Mouse (Mus musculus): ENCODE data around the gene Ap1m1.

Ap1m1 gene

DNA sequence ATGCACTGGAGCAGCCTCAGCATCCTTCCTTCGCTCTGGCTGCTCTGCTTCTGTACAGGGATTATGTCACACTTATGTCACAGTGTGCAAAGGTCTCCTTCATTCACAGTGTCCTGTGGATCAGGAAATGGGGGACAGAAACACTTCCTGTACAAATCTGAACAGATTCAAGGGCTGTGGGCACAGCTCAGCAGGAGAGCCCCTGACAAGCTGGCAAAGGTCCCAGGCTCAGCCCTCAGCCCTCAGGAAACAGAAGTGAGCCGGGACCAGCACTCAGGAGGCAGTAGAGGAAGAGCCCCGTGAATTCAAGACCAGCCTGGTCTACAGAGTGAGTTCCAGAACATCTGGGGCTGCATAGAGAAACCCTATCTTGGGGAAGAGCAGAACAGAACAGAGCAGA is 41.8 kb downstream of the Ap1m1 start:
- in situ Hi-C loops (cut with MboI, MseI), result no loop called here

DNA sequence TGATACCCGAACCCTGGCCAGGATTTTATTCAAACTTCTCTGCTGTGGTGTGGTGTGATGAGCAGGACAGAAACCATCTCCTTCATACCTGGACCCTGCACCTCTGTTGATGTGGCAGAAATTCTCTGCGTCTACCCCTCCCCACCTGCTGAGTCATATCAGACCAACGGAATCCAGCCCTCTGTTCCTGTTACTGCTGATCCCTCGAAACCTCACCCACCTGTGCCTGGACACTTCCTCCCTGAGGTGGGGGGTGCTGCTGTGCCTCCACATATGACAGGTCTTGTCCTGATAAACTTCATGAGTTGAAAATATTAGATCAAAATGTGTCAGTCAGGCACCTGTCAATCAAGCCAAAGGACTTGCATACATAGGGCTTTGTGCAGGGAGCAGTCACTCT is 45.5 kb downstream of the Ap1m1 start:
- in situ Hi-C loops (cut with MboI, MseI), result loop anchor here in 1 of 2 experiments (5.0 kb wide), 1 partner anchor 357 kb away; no protein-coding TSS in a partner anchor

DNA sequence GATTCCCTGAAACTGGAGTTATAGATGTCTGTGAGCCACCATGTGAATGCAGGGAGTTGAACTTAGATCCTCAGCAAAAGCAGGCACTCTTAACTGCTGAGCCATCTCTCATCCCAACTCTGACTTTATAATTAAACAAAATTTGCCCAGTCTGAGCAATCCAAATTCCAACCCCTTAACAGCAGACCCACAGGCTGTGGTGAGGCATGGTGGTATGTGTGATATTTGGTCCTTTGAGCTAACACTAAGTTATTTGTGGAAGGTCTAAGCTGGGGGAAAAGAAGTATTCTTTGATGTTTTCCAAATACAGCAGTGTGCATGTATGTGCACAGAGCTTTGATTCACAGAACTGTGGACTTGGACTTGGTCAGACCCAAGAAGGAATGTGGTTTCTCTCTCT is 49.2 kb downstream of the Ap1m1 start:
- in situ Hi-C loops (cut with MboI, MseI), result loop anchor here in 1 of 2 experiments (5.0 kb wide), 1 partner anchor 353 kb away; no protein-coding TSS in a partner anchor

DNA sequence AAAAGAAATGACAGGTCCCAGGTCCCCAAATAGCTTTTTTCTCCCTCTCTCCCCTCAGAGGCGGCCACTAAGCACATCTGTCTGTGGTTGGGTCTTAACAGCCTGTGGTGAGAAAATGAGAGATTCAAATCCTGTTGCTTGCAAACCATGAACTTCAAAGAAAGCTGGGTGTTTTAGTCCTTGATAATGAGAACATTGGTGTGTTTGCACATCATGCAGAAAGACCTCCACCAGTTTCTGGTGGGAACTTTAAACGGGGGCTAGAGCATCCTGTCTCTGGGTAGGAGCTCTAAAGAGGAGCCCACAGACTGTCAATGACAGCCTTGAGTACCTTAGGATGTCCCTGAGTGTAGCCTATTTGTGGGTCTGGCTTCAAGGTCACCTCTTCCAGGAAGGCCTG is 51.3 kb downstream of the Ap1m1 start:
- in situ Hi-C loops (cut with MboI, MseI), result loop anchor here in 1 of 2 experiments (5.0 kb wide), 1 partner anchor 351 kb away; no protein-coding TSS in a partner anchor

DNA sequence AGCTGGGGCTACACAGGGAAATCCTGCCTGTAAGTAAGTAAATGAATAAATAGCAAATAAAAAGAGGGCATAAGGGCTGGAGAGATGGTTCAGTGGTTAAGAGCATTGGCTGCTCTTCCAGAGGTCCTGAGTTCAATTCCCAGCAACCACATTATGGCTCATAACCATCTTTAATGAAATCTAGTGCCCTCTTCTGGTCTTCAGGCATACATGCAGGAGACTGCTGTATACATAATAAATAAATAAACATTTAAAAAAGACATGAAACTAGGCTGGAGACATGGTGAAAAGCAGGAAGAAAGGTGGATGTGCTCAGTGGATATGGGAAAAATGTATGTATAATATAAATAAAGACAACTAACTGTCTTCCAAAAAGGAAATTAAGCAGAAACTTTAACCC is 53.5 kb downstream of the Ap1m1 start:
- in situ Hi-C loops (cut with MboI, MseI), result loop anchor here in 1 of 2 experiments (5.0 kb wide), 1 partner anchor 349 kb away; no protein-coding TSS in a partner anchor

DNA sequence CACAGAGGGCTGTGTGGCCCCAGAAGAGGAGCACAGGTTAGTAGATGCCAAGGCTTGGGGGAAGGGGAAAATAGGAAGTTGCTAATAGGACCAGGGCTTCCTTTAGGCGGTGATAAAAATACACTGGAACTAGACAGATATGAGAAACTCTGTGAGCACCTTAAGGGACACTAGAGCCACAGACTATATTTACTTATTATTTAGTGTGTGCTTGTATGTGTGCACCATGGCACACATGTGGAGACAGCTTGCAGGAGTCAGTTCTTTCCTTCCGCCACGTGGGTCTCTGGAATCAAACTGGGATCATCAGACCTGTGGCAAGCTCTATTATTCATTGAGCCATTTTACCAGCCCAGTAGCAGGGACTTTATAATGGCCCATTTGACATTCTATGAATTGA is 55.3 kb downstream of the Ap1m1 start:
- in situ Hi-C loops (cut with MboI, MseI), result no loop called here

DNA sequence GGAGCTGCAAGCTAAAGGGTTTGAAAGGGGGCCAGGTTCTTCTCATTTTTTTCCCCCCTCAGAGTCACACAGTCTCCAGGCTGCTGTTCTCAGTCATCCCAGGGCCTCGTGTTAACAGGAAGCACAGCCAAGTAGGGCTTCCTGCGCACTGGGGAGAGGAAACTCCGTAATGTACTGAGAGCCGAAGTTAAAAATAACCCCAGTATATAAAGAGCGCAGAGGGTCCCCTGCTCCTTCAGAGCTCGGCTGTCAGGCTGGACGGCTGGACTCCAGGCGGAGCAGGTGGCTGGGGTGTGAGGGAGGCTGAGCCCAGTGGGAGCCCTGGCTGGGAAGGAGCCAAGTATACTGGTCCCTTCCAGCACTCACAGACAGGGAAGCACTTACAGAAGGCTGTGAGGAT is 55.9 kb downstream of the Ap1m1 start:
- in situ Hi-C loops (cut with MboI, MseI), result no loop called here

DNA sequence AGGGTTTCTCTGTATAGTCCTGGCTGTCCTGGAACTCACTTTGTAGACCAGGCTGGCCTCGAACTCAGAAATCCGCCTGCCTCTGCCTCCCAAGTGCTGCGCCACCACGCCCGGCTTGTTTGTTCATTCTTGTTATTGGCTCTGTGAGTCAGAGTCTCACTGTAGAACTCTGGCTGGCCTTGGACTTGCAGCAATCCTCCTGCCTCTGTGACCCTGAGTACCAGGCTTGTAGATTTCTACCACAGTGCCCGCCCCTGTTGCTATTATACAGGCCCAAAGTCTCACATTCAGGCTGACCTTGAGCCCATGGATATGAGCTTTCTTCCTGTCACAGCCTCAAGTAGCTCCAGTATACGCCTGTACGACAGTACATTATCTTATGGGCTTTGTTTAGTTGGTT is 56.7 kb downstream of the Ap1m1 start:
- in situ Hi-C loops (cut with MboI, MseI), result no loop called here

DNA sequence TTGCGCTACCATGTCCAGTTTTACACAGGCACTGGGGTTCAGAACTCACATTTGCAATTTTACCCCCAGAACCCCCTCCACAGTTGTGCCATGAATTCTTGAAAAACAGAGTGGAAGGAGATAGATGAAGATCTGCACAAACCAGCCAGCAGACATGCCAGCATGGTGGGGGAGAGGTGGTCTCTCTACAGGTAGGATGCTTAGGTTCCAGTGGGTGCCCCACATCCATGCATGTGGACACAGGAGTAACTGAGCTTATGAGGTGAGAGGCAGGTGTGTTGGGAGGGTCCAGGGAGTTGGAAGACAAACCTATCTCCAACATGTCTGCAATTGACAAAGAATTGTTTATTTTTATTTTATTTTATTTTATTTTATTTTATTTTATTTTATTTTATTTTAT is 59.1 kb downstream of the Ap1m1 start:
- in situ Hi-C loops (cut with MboI, MseI), result no loop called here

DNA sequence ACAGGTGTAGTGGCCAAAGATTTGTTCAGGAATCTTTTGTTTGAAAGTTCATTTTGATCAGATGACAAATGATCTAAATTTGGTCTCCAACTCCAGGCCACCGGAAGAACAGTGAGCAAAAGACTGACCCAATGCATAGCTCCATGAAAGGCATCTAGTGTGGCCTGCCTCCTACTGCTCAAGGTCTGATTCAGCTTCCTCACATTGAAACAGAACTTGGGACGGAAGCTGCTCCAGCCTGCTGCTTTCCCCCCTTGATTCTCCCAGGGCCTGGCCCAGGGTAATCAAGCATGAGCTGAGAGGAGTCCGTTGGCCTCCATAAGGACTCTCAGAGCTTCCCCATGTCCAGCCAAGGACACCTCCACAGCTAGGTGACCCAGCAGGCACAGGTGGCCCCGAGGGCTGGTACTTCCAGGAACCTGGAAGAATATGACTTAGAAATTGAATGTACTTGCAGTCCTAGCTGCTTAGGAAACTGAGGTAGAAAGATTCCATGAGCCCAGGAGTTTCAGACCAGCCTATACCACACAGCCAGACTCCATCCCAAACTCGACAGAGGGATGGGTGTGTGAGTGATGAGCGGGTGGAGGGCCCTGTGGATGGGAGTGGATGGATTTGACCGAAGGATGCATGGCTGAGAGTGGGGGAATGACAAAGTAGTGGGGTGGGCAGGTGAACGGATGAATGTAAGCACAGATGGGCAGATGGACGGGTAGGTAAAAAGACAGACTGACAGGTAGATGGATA is 61.0 kb downstream of the Ap1m1 start:
- in situ Hi-C loops (cut with MboI, MseI), result loop anchor here in 1 of 2 experiments (5.0 kb wide), 1 partner anchor 34 kb away; no protein-coding TSS in a partner anchor

DNA sequence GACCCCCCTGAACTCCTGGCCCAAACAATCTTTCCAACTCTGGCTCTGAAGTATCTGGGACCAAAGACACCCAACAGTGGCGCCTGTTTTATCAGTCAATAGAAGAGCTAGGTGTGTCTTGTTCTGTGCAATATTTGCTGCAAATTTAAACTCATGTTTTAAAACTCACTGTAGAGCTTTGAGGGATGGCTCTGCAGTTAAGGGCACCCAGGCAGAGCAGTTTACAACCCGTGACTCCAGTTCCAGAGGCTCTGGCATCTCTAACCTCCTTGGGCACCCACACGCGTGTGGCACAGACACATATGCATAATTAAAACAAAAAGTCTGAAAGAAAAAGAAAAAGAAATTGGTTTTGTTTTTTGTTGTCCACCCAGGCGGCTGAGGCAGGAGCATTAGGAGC is 61.7 kb downstream of the Ap1m1 start:
- in situ Hi-C loops (cut with MboI, MseI), result loop anchor here in 1 of 2 experiments (5.0 kb wide), 1 partner anchor 34 kb away; no protein-coding TSS in a partner anchor

DNA sequence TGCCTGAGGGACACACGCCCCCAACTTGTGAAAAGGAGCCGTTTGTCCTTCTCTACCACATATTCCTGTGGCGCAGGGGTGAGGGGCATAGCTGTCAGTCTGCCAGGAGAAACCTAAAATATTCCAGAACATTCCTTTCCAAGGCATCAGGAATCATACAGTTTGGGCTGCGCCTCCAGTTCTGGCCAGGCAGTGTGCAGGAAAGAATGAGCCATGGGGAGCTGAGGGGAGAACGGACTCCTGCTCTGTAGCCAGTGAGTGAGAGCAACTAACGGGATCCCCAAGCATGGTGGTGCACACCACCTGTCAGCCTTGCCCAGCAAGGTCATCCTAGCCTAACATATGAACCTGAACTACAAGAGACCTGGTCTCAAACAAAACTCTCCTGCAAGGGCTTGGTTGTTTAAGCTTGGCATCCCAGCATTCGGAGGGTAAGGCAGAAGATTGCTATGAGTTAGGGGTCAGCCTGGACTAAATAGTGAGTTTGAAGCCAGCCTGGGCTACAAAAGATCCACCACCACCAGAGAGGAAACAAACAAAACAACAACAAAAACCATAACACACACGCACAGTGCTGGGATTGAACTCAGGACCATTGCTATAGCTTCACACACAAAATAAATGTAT is 63.3 kb downstream of the Ap1m1 start:
- in situ Hi-C loops (cut with MboI, MseI), result loop anchor here in 1 of 2 experiments (5.0 kb wide), 1 partner anchor 36 kb away; no protein-coding TSS in a partner anchor

DNA sequence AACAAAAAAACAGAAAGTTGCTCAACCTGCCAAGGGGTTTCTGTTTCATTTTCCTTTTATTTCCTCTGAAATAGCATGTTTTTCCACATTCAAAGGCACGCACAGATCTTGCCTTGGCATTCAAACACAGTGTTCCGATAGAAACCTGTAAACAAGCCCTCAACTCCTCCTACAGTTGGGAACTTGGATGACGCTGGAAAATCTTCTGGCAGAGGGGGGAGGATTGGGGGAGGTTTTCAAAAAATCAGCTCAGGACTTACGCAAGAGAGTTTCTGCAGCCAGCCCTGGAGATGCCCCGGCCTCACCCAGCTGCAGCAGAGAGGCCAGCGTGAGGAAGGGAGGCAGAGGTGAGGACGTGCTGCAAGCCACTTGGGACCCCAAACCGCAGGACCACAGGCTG is 63.8 kb downstream of the Ap1m1 start:
- in situ Hi-C loops (cut with MboI, MseI), result loop anchor here in 1 of 2 experiments (5.0 kb wide), 1 partner anchor 36 kb away; no protein-coding TSS in a partner anchor

DNA sequence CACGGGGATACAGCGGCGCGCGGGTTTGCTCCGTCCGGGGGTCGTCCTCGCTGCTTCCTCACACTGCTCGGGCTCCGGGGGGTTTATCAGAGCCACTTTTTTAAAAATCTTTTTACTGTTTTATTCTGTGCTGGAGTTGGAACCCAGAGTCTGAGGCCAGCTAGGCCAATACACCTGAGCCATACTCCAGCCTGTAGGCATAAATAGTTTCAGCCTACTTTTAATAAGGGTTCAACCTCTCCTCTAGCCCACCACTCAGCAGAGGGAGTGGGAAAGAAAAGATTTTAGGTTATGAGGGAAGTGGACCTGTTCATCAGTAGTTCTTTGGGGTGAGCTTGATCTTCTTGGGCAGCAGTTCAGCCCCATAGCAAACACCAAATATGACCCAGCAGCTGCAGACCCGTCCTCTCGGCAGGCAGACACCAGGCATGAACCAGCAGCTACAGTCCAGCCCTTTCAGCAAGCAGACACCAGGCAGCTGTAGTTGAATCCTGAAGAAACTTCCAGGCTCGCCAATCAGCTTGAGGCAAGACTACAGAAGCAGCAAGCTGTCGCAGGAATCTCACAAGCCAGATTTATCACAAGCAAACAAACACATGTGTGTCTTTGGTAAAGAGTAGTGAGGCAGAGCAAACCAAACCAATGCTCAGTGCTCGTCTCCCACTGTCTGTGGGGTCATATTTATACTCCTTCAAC is 65.5 kb downstream of the Ap1m1 start, which contains the start of gene Gm10282:
Gene Gm10282, minus strand, starts transcription at position 51 of the 696 bp plus-strand sequence.
- in situ Hi-C loops (cut with MboI, MseI), result no loop called here

DNA sequence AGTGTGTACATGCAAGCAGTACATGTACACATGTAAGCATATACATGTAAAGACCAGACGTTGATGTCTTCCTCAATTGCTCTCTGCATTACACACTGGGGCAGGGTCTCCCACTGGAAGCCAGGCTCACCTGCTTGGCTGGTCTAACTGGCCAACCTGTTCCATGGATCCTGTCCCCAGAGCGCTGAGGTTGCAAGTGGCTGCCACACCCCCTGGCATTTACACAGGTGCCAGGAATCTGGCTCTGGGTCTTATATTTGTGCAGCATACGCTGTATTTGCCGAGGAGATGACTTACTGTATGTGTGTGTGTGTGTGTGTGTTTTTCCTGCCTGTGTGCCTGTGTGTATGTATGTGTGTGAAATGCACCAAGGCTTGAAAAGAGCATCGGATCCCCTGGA is 67.1 kb downstream of the Ap1m1 start:
- in situ Hi-C loops (cut with MboI, MseI), result no loop called here

All from T-helper 17 cell (primary cell).